Mouse (Mus musculus): ENCODE measurements around the gene Abca13.

- TF ChIP-seq POLR2A (IDR thresholded peaks at IDR 0.05; ENCODE audit: control insufficient read depth, low read depth, low read length) (no peak), CTCF (IDR thresholded peaks at IDR 0.05; ENCODE audit: control insufficient read depth, insufficient read depth, insufficient replicate concordance, low read depth, low read length) (no peak)
Observed at GRCm38 (mm10) chr11:9221646-9222045, 29.9 kb downstream of the Abca13 start.

Data from testis, adult 2 months (tissue).